Mouse (Mus musculus) ES-Bruce4 (cell line): ENCODE data around the gene Ubash3a.

ENCODE experiments used
- CTCF ChIP-seq: IDR thresholded peaks from one replicate; pipeline ENCODE4 v1.8.1; 2011; ENCODE audit warnings: low read depth, low read length
- EP300 ChIP-seq: IDR thresholded peaks from 2 replicates; pipeline ENCODE4 v1.6.1; 2011; ENCODE audit warnings: low read depth, low read length; ENCODE audit not compliant: insufficient read depth

DNA sequence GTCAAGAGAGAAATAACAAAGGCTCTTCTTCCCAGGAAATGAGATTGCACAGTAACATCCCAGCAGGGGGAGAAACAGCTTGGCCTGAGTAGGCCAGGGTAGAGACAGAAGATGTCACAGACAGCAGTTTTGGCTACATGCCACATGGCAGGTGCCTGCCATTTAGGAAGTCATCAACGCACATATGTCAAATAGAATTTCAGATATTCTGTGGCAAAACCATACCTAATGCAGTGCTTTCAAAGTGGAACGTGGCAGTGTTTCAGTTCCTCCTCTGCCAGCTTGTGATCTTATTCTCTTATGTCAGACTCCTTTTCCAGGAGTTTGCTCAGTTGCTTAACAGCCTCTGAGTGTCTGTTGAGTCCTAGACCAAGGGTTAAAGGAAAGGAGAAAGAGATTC, 78.2 kb downstream of the Ubash3a start:
- TF ChIP-seq EP300 (no peak), CTCF (no peak)
